Mouse (Mus musculus): ENCODE data around the gene Tpm1.
A peak's percentile ranks its signal among the peaks of the same experiment; 100 is the strongest.

Gene Tpm1

GRCm38 (mm10) chr9:67026890-67027289 lies 22.3 kb downstream of the Tpm1 start:
- no peak for DNase-seq (ENCODE audit: low spot score)

GRCm38 (mm10) chr9:67026061-67026460 lies 23.1 kb downstream of the Tpm1 start:
- DNase-seq (ENCODE audit: low spot score): no peak

- peak; percentile 62 for DNase-seq (ENCODE audit: low spot score)
These were observed 24.1 kb downstream of the Tpm1 start for GRCm38 (mm10) chr9:67024889-67025692.

- no peak for DNase-seq (ENCODE audit: low spot score)
These were observed 25.8 kb downstream of the Tpm1 start for GRCm38 (mm10) chr9:67023371-67023770.

GRCm38 (mm10) chr9:67020063-67020462 lies 29.1 kb downstream of the Tpm1 start:
- no peak for DNase-seq (ENCODE audit: low spot score)

- DNase-seq (ENCODE audit: low spot score): no peak
These were observed 35.7 kb downstream of the Tpm1 start for GRCm38 (mm10) chr9:67013501-67013900.

- no peak for DNase-seq (ENCODE audit: low spot score)
These were observed 36.7 kb downstream of the Tpm1 start for GRCm38 (mm10) chr9:67012470-67012869.

- DNase-seq (ENCODE audit: low spot score): peak; percentile 76
These were observed 37.7 kb downstream of the Tpm1 start for GRCm38 (mm10) chr9:67011483-67011882.

GRCm38 (mm10) chr9:67008781-67009180 lies 40.4 kb downstream of the Tpm1 start:
- DNase-seq (ENCODE audit: low spot score): peak; percentile 55

GRCm38 (mm10) chr9:67006376-67006775 lies 42.8 kb downstream of the Tpm1 start:
- no peak for DNase-seq (ENCODE audit: low spot score)

GRCm38 (mm10) chr9:67005161-67005742 lies 44.0 kb downstream of the Tpm1 start:
- no peak for DNase-seq (ENCODE audit: low spot score)

GRCm38 (mm10) chr9:67003656-67004055 lies 45.5 kb downstream of the Tpm1 start:
- no peak for DNase-seq (ENCODE audit: low spot score)

GRCm38 (mm10) chr9:67003156-67003555 lies 46.0 kb downstream of the Tpm1 start:
- DNase-seq (ENCODE audit: low spot score): no peak

GRCm38 (mm10) chr9:67001506-67001905 lies 47.7 kb downstream of the Tpm1 start:
- no peak for DNase-seq (ENCODE audit: low spot score)

- peak; percentile 87 for DNase-seq (ENCODE audit: low spot score)
These were observed 48.2 kb downstream of the Tpm1 start for GRCm38 (mm10) chr9:67001050-67001449.

GRCm38 (mm10) chr9:66999698-67000097 lies 49.5 kb downstream of the Tpm1 start:
- no peak for DNase-seq (ENCODE audit: low spot score)

GRCm38 (mm10) chr9:66991750-66992410 lies 57.3 kb downstream of the Tpm1 start:
- DNase-seq (ENCODE audit: low spot score): no peak

- DNase-seq (ENCODE audit: low spot score): no peak
These were observed 58.0 kb downstream of the Tpm1 start for GRCm38 (mm10) chr9:66991021-66991749.

GRCm38 (mm10) chr9:66990046-66990445 lies 59.2 kb downstream of the Tpm1 start:
- no peak for DNase-seq (ENCODE audit: low spot score)

GRCm38 (mm10) chr9:66989581-66989980 lies 59.6 kb downstream of the Tpm1 start:
- no peak for DNase-seq (ENCODE audit: low spot score)

- DNase-seq (ENCODE audit: low spot score): peak; percentile 64
These were observed 60.3 kb downstream of the Tpm1 start for GRCm38 (mm10) chr9:66988888-66989414.

All from yolk sac, embryonic 10.5 days (tissue).